In genomic region chr2:16983583-16984221, GRCm38 (mm10) we compare ENCODE assay signal across 17 mouse cellular contexts.
"Had no signal": no experiment of that assay in that cellular context is flagged by ENCODE, and none has a peak within 500 bp of the region (broad histone marks: within the 10 kb centered on the region; RNA-seq: fewer than 3 reads in every experiment).

No protein-coding gene starts in this region.

- H3K36me3 ChIP-seq: neural tube, embryonic 12.5 days; neural tube, embryonic 13.5 days; neural tube, embryonic 15.5 days; stomach, embryonic 15.5 days had no signal

- H3K4me2 ChIP-seq: neural tube, embryonic 12.5 days; neural tube, embryonic 13.5 days; neural tube, embryonic 15.5 days; stomach, embryonic 15.5 days had no signal

- H3K27me3 ChIP-seq: neural tube, embryonic 12.5 days; neural tube, embryonic 13.5 days; neural tube, embryonic 15.5 days; stomach, embryonic 15.5 days had no signal

- H3K9me3 ChIP-seq: neural tube, embryonic 12.5 days; neural tube, embryonic 13.5 days; neural tube, embryonic 15.5 days; stomach, embryonic 15.5 days had no signal

- DNase-seq: retina, postnatal 1 day; right cerebral cortex, adult 18-20 months; right cerebral cortex, postnatal 14 days; right cerebral cortex, postnatal 25 days; right cerebral cortex, postnatal 4 days; spleen, adult 18-20 months; thymus, adult 18-20 months; thymus, adult 2 months; thymus, postnatal 14 days; thymus, postnatal 25 days; thymus, postnatal 36 days; thymus, postnatal 4 days had no signal

- H3K27ac ChIP-seq: neural tube, embryonic 12.5 days; neural tube, embryonic 13.5 days; neural tube, embryonic 15.5 days; stomach, embryonic 15.5 days; stomach, postnatal 0 days had no signal

- H3K9ac ChIP-seq: neural tube, embryonic 12.5 days; neural tube, embryonic 13.5 days; neural tube, embryonic 15.5 days; stomach, embryonic 15.5 days had no signal

- H3K4me3 ChIP-seq: neural tube, embryonic 12.5 days; neural tube, embryonic 13.5 days; neural tube, embryonic 15.5 days; stomach, embryonic 15.5 days had no signal

- H3K4me1 ChIP-seq: neural tube, embryonic 12.5 days; neural tube, embryonic 13.5 days; neural tube, embryonic 15.5 days; stomach, embryonic 15.5 days had no signal
